Mouse (Mus musculus): Measurements from ENCODE around the gene Nol4l.

Nol4l gene

GRCm38 (mm10) chr2:153444254-153445136 lies 85.3 kb downstream of the Nol4l start:
- DNase-seq (ENCODE audit: low spot score): no peak

GRCm38 (mm10) chr2:153443434-153444240 lies 86.1 kb downstream of the Nol4l start:
- DNase-seq (ENCODE audit: low spot score): no peak

GRCm38 (mm10) chr2:153442720-153443119 lies 87.1 kb downstream of the Nol4l start:
- DNase-seq (ENCODE audit: low spot score): no peak

GRCm38 (mm10) chr2:153441228-153441627 lies 88.5 kb downstream of the Nol4l start:
- DNase-seq (ENCODE audit: low spot score): no peak

DNA sequence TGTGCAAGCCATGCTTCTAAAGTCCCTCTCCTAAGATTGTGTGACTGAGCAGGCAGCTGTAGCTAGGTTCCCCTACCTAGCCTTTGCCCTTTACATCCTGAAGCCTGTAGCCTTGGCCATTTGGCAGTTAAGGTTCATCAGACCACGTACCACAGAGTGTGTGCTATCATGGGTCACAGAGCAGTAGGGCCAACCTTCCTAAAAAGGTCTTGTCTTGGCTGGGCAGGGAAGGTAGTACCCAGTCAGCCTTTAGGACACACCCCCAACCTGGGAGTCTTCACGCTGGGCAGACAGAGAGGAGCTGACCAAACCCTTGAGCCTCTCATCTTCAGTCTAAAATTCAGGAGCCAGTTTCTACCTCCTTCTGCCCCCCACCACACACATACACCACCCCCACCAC lies 89.0 kb downstream of the Nol4l start:
- no peak for DNase-seq (ENCODE audit: low spot score)

DNA sequence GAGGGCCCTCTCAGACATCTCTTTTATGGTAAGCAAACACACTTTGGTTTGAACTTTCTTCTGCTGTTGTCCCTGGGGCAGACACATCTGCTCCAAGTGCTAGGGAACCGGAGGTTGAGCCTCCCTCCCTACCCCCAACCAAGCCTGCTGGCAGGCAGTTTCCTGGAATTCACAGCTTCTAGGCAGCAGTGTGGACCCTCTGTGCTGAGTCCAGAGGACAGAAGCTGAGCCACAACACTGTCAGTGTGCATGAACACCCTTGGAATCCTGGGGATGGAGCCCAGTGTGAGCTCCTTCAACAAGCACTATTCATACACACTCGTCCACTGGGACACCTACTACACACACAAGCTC lies 92.5 kb downstream of the Nol4l start:
- no peak for DNase-seq (ENCODE audit: low spot score)

- no peak for DNase-seq (ENCODE audit: low spot score)
These were observed 93.0 kb downstream of the Nol4l start for GRCm38 (mm10) chr2:153436641-153437305.

- no peak for DNase-seq (ENCODE audit: low spot score)
These were observed 94.6 kb downstream of the Nol4l start for GRCm38 (mm10) chr2:153434880-153435831.

DNA sequence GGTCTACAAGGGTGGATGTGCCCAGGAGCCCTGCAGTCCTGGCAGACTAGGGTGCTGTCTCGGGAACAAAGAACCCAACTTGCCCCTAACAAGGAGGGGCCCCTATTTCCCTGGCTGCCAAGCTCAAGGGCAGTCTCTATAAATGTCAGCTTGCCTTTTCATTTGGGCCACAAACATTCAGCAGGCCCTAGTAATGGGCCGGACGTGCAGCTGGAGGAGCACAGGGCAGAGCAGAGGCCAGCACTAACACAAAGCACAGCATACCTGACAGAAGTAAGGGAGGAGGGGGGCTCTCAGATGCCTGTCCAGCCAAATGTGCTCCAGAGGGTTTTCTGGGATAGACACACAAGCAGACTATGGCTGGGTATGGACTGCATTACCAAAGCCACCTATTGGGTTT lies 95.9 kb downstream of the Nol4l start:
- no peak for DNase-seq (ENCODE audit: low spot score)

DNA sequence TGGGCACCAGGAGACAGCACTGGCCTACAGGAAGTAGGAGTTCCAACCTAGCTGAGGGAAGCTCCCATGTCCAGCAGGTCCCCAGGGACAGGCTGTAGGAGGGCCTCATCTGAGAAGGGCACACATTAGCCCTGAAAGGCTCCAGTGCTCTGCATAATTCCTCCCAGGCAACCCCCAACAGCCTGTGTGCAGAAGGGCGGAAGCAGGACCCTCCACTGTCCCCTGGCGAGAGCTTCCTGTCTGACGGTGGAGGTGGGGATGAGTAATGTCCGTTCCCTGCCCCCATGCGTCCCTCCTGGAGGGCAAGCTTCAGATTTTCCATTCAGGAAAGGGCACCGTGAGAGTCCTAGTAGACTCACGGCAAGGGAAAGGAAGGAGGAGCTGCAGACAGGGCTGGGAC lies 97.3 kb downstream of the Nol4l start:
- no peak for DNase-seq (ENCODE audit: low spot score)

- DNase-seq (ENCODE audit: low spot score): no peak
These were observed 99.2 kb downstream of the Nol4l start for GRCm38 (mm10) chr2:153430571-153430970.

GRCm38 (mm10) chr2:153428485-153428884 lies 101.3 kb downstream of the Nol4l start:
- no peak for DNase-seq (ENCODE audit: low spot score)

- no peak for DNase-seq (ENCODE audit: low spot score)
These were observed 102.8 kb downstream of the Nol4l start for GRCm38 (mm10) chr2:153426931-153427330.

- DNase-seq (ENCODE audit: low spot score): no peak
These were observed 103.6 kb downstream of the Nol4l start for GRCm38 (mm10) chr2:153425998-153426670.

DNA sequence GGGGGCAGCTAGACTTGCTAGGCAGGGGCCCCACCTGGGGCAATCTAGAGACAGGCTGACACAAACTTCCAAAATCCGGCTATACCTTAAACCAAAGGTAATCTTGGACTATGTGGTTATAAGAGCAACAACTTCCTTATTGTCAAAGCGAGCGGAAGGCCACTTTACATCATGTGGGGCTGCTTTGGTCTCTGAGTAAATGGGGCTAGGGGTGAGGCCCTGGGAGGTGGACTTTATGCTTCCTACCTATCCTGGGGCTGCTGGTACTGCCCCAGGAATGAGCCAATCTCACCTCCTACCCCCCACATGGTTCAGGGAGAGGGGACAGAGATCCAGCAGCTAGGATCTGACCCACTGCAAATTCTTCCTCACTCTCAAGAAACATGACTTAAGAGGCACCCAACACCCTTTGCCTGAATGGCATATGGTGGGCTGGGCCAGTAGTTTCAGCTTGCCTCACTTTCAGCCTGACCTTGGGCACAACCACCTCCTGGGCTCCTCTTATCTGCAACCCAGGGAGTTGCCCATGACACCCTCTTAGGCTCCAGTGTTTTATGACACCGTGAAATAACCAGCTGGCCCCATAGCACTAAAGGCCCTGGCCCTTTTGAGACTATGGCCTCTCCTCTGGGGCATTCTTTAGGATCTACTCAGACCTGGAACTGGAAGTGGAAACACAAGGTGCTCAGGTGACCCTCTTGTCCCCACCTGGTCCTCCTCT lies 104.5 kb downstream of the Nol4l start:
- DNase-seq (ENCODE audit: low spot score): no peak

DNA sequence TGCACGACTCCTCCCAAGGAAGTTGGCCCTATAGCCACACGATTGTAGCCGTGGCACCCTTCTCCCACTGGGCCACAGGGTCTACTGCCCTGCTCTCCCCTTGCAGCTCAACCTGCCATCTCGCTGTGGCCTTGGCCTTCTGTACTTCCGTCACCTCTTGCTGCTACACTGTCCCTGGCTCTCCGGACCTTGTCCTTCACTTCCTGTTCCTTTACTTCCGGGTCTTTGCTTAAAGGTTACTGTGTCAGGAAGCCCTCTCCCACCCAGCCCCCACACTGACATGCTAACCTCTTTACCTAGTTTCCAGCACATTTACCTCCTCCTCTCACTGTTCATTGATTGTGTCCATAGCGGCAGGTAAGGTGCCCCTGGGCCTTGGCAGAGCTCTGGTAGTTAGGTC lies 105.2 kb downstream of the Nol4l start:
- DNase-seq (ENCODE audit: low spot score): no peak

DNA sequence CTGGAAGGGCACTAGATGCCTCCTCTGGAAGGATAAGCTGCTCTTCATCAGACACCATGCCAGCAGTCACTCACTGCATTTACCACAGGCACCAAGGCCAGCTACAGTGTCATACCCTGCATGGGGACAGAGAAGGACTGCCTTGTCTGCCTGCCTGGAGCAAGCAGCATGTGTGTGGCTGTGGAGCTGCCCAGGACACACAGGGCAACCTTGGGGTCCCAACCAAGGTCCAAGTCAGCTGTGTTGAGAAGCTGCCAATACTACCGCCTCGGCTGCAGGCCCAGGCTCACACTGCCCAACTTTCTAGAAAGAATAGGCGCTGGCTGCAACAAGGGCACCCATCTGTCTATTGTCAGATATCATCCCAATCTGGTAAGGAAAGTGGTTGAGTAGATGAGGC lies 106.7 kb downstream of the Nol4l start:
- no peak for DNase-seq (ENCODE audit: low spot score)

- DNase-seq (ENCODE audit: low spot score): no peak
These were observed 107.7 kb downstream of the Nol4l start for GRCm38 (mm10) chr2:153422051-153422450.

- DNase-seq (ENCODE audit: low spot score): no peak
These were observed 108.5 kb downstream of the Nol4l start for GRCm38 (mm10) chr2:153421233-153421632.

GRCm38 (mm10) chr2:153418381-153418780 lies 111.4 kb downstream of the Nol4l start:
- no peak for DNase-seq (ENCODE audit: low spot score)

Measured in spleen, adult 12 weeks (tissue).